Mouse (Mus musculus) kidney, embryonic 15.5 days (tissue): ENCODE data around the gene Ush2a. TPM values are rescaled to one million over a fixed set of nuclear protein-coding genes. Genes with fewer than 3 reads are reported as not detected.

Source experiments
- ATAC-seq: fragments of 200-750 bp; cut with Nextera tagmentation; replicated peaks from 2 replicates; pipeline ENCODE4 v1.8.0; 2017; ENCODE audit warnings: moderate TSS enrichment; ENCODE audit not compliant: low FRiP score
- H3K27ac ChIP-seq: fragments of 300-500 bp; sonication (generic); 2 replicates; pipeline ENCODE4 v1.5.1; 2015; ENCODE audit warnings: mild to moderate bottlenecking, inconsistent platforms
- H3K27me3 ChIP-seq: fragments of 300-500 bp; sonication (generic); 2 replicates; pipeline ENCODE4 v1.6.1; 2015; ENCODE audit warnings: inconsistent platforms
- H3K36me3 ChIP-seq: fragments of 300-500 bp; sonication (generic); 2 replicates; pipeline ENCODE4 v1.6.1; 2015; ENCODE audit warnings: inconsistent platforms
- H3K4me1 ChIP-seq: fragments of 300-500 bp; sonication (generic); 2 replicates; pipeline ENCODE4 v1.6.1; 2015; ENCODE audit warnings: inconsistent platforms
- H3K4me2 ChIP-seq: fragments of 300-500 bp; sonication (generic); 2 replicates; pipeline ENCODE4 v1.6.1; 2015; ENCODE audit warnings: moderate library complexity, mild to moderate bottlenecking, inconsistent platforms
- H3K4me3 ChIP-seq: fragments of 300-500 bp; sonication (generic); replicated peaks from 2 replicates; pipeline ENCODE4 v1.5.1; 2015; ENCODE audit warnings: mild to moderate bottlenecking, inconsistent platforms
- H3K9ac ChIP-seq: fragments of 300-500 bp; sonication (generic); 2 replicates; pipeline ENCODE4 v1.6.1; 2015; ENCODE audit warnings: mild to moderate bottlenecking, inconsistent platforms
- H3K9me3 ChIP-seq: fragments of 300-500 bp; sonication (generic); replicated peaks from 2 replicates; pipeline ENCODE4 v1.6.1; 2016; ENCODE audit warnings: inconsistent platforms
- WGBS: fragments of 180-500 bp; shearing (Covaris S2); methylation state at CpG from one replicate; pipeline ENCODE4 v1.1.7; 2015; ENCODE audit warnings: mixed read lengths; 5-methylcytosine and 5-hydroxymethylcytosine counted together
- polyA plus RNA-seq: library from polyadenylated mRNA; unstranded; fragments of >200 nt; fragmentation: Nextera tagmentation; extraction: Ambion mirVana; gene quantifications from 2 replicates; pipeline ENCODE4 v1.2.1, GENCODE M21; 2015

Gene Ush2a
- polyA plus RNA-seq, 1 experiment from 2014 or later = 0.01 TPM

GRCm38 (mm10) chr1:188407176-188407575 is 145.4 kb downstream of the Ush2a start:
- no peak for ATAC-seq
- Histone ChIP-seq H3K9ac (no peak overlapping the region), H3K4me1 (no peaks in the 10 kb centered on the region), H3K27me3 (no peaks in the 10 kb centered on the region), H3K36me3 (no peaks in the 10 kb centered on the region), H3K27ac (no peak overlapping the region), H3K4me3 (no peak overlapping the region), H3K4me2 (no peak overlapping the region), H3K9me3 (no peaks in the 10 kb centered on the region)
- WGBS = 95% methylated on average over 4 of the region's 4 CpGs

GRCm38 (mm10) chr1:188407613-188408386 is 146.0 kb downstream of the Ush2a start:
- 77% methylated on average over 8 of the region's 8 CpGs for WGBS
- H3K27ac ChIP-seq = no peak overlapping the region
- H3K9ac ChIP-seq = no peak overlapping the region
- H3K4me3 ChIP-seq = no peak overlapping the region
- no peaks in the 10 kb centered on the region for H3K36me3 ChIP-seq
- H3K9me3 ChIP-seq = no peaks in the 10 kb centered on the region
- no peak for ATAC-seq
- H3K4me2 ChIP-seq = no peak overlapping the region
- H3K27me3 ChIP-seq = no peaks in the 10 kb centered on the region
- no peaks in the 10 kb centered on the region for H3K4me1 ChIP-seq

GRCm38 (mm10) chr1:188410547-188410946 is 148.7 kb downstream of the Ush2a start:
- Histone ChIP-seq H3K4me3 (no peak overlapping the region), H3K4me2 (no peak overlapping the region), H3K9ac (no peak overlapping the region), H3K4me1 (no peaks in the 10 kb centered on the region), H3K9me3 (no peaks in the 10 kb centered on the region), H3K27me3 (no peaks in the 10 kb centered on the region), H3K27ac (no peak overlapping the region), H3K36me3 (no peaks in the 10 kb centered on the region)
- ATAC-seq = no peak
- WGBS = 89% methylated on average over 3 of the region's 3 CpGs

- ATAC-seq = no peak
- Histone ChIP-seq H3K36me3 (no peaks in the 10 kb centered on the region), H3K27me3 (no peaks in the 10 kb centered on the region), H3K4me2 (no peak overlapping the region), H3K9me3 (no peaks in the 10 kb centered on the region), H3K4me1 (no peaks in the 10 kb centered on the region), H3K9ac (no peak overlapping the region), H3K4me3 (no peak overlapping the region), H3K27ac (no peak overlapping the region)
- 84% methylated on average over 2 of the region's 2 CpGs for WGBS
These were observed 158.7 kb downstream of the Ush2a start for GRCm38 (mm10) chr1:188420543-188420942.

- Histone ChIP-seq H3K27ac (no peak overlapping the region), H3K4me1 (no peaks in the 10 kb centered on the region), H3K9me3 (no peaks in the 10 kb centered on the region), H3K9ac (no peak overlapping the region), H3K36me3 (no peaks in the 10 kb centered on the region), H3K4me2 (no peak overlapping the region), H3K4me3 (no peak overlapping the region), H3K27me3 (no peaks in the 10 kb centered on the region)
- no peak for ATAC-seq
- 51% methylated on average over 6 of the region's 6 CpGs for WGBS
These were observed 166.3 kb downstream of the Ush2a start for GRCm38 (mm10) chr1:188428172-188428571.

GRCm38 (mm10) chr1:188430689-188431088 is 168.9 kb downstream of the Ush2a start:
- no peaks in the 10 kb centered on the region for H3K9me3 ChIP-seq
- no peak for ATAC-seq
- H3K36me3 ChIP-seq = no peaks in the 10 kb centered on the region
- no peak overlapping the region for H3K4me3 ChIP-seq
- 56% methylated on average over 3 of the region's 3 CpGs for WGBS
- no peak overlapping the region for H3K27ac ChIP-seq
- H3K27me3 ChIP-seq = no peaks in the 10 kb centered on the region
- H3K4me2 ChIP-seq = no peak overlapping the region
- H3K4me1 ChIP-seq = no peaks in the 10 kb centered on the region
- H3K9ac ChIP-seq = no peak overlapping the region

GRCm38 (mm10) chr1:188447964-188448363 is 186.1 kb downstream of the Ush2a start:
- Histone ChIP-seq H3K4me2 (no peak overlapping the region), H3K4me1 (no peaks in the 10 kb centered on the region), H3K36me3 (no peaks in the 10 kb centered on the region), H3K4me3 (no peak overlapping the region), H3K9ac (no peak overlapping the region), H3K9me3 (no peaks in the 10 kb centered on the region), H3K27ac (no peak overlapping the region), H3K27me3 (no peaks in the 10 kb centered on the region)
- 78% methylated on average over 5 of the region's 5 CpGs for WGBS
- no peak for ATAC-seq

GRCm38 (mm10) chr1:188456466-188457175 is 194.8 kb downstream of the Ush2a start:
- WGBS = 63% methylated on average over 13 of the region's 13 CpGs
- no peaks in the 10 kb centered on the region for H3K9me3 ChIP-seq
- H3K27me3 ChIP-seq = no peaks in the 10 kb centered on the region
- no peak overlapping the region for H3K4me2 ChIP-seq
- H3K27ac ChIP-seq = no peak overlapping the region
- no peaks in the 10 kb centered on the region for H3K36me3 ChIP-seq
- H3K9ac ChIP-seq = no peak overlapping the region
- no peak for ATAC-seq
- H3K4me1 ChIP-seq = 0 out of 2 replicates have a peak, but pooled peaks cover 2% of the 10 kb centered on the region
- no peak overlapping the region for H3K4me3 ChIP-seq

GRCm38 (mm10) chr1:188457221-188458008 is 195.6 kb downstream of the Ush2a start:
- WGBS = 27% methylated on average over 13 of the region's 13 CpGs

GRCm38 (mm10) chr1:188461203-188461602 is 199.4 kb downstream of the Ush2a start:
- Histone ChIP-seq H3K4me2 (no peak overlapping the region), H3K27ac (no peak overlapping the region), H3K36me3 (no peaks in the 10 kb centered on the region), H3K4me3 (no peak overlapping the region), H3K9me3 (no peaks in the 10 kb centered on the region), H3K4me1 (0 out of 2 replicates have a peak, but pooled peaks cover 2% of the 10 kb centered on the region), H3K27me3 (no peaks in the 10 kb centered on the region), H3K9ac (no peak overlapping the region)
- ATAC-seq = no peak
- 80% methylated on average over 2 of the region's 2 CpGs for WGBS

More at GRCm38 (mm10) chr1:188457221-188458008, 195.6 kb downstream of the Ush2a start:
- Histone ChIP-seq H3K4me2 (0 out of 2 replicates have a peak overlapping the region, but pooled peaks have one; percentile 8), H3K27ac (no peak overlapping the region), H3K9ac (no peak overlapping the region), H3K9me3 (no peaks in the 10 kb centered on the region), H3K4me3 (no peak overlapping the region), H3K27me3 (no peaks in the 10 kb centered on the region), H3K36me3 (no peaks in the 10 kb centered on the region), H3K4me1 (0 out of 2 replicates have a peak, but pooled peaks cover 2% of the 10 kb centered on the region)
- ATAC-seq = no peak

- Histone ChIP-seq H3K36me3 (no peaks in the 10 kb centered on the region), H3K27me3 (no peaks in the 10 kb centered on the region), H3K4me3 (no peak overlapping the region), H3K27ac (no peak overlapping the region), H3K4me1 (no peaks in the 10 kb centered on the region), H3K4me2 (no peak overlapping the region), H3K9ac (no peak overlapping the region), H3K9me3 (no peaks in the 10 kb centered on the region)
- ATAC-seq = no peak
These were observed 202.8 kb downstream of the Ush2a start for GRCm38 (mm10) chr1:188464653-188465052.

- 56% methylated on average over 10 of the region's 10 CpGs for WGBS
These were observed 206.6 kb downstream of the Ush2a start for GRCm38 (mm10) chr1:188468371-188468783.

More at GRCm38 (mm10) chr1:188468371-188468783, 206.6 kb downstream of the Ush2a start:
- no peak overlapping the region for H3K4me2 ChIP-seq
- no peaks in the 10 kb centered on the region for H3K9me3 ChIP-seq
- no peak overlapping the region for H3K9ac ChIP-seq
- H3K4me3 ChIP-seq = no peak overlapping the region
- no peaks in the 10 kb centered on the region for H3K27me3 ChIP-seq
- no peaks in the 10 kb centered on the region for H3K36me3 ChIP-seq
- H3K27ac ChIP-seq = no peak overlapping the region
- ATAC-seq = no peak
- H3K4me1 ChIP-seq = no peaks in the 10 kb centered on the region
